Mouse (Mus musculus) forebrain, postnatal 0 days (tissue): ENCODE data around the gene Pip5k1a. TPM values are rescaled to one million over a fixed set of nuclear protein-coding genes. Genes with fewer than 3 reads are reported as not detected.

Source experiments
- ATAC-seq: fragments of 200-750 bp; cut with Nextera tagmentation; 2 replicates; pipeline ENCODE4 v1.8.0; 2017; ENCODE audit warnings: mild to moderate bottlenecking, moderate library complexity
- DNase-seq: peaks from one replicate; pipeline ENCODE4 v3.0.0-alpha.2; 2015
- H3K27ac ChIP-seq: fragments of 300-500 bp; sonication (generic); 2 replicates; pipeline ENCODE4 v1.5.1; 2014; ENCODE audit warnings: low read depth, mild to moderate bottlenecking, antibody characterized with exemption, low read length, moderate library complexity, mixed read lengths
- H3K27me3 ChIP-seq: fragments of 300-500 bp; sonication (generic); 2 replicates; pipeline ENCODE4 v1.6.1; 2014; ENCODE audit warnings: mild to moderate bottlenecking, low read length, mixed read lengths; ENCODE audit not compliant: insufficient read depth
- H3K36me3 ChIP-seq: fragments of 300-500 bp; sonication (generic); 2 replicates; pipeline ENCODE4 v1.6.1; 2014; ENCODE audit warnings: mild to moderate bottlenecking, moderate library complexity; ENCODE audit not compliant: insufficient read depth
- H3K4me1 ChIP-seq: fragments of 300-500 bp; sonication (generic); 2 replicates; pipeline ENCODE4 v1.6.1; 2014; ENCODE audit warnings: antibody characterized with exemption; ENCODE audit not compliant: insufficient read depth
- H3K4me2 ChIP-seq: fragments of 300-500 bp; sonication (generic); 2 replicates; pipeline ENCODE4 v1.6.1; 2014; ENCODE audit warnings: low read depth, mild to moderate bottlenecking, moderate library complexity
- H3K4me3 ChIP-seq: fragments of 300-500 bp; sonication (generic); 2 replicates; pipeline ENCODE4 v1.5.1; 2014; ENCODE audit warnings: low read depth, low read length, mixed read lengths
- H3K9ac ChIP-seq: fragments of 300-500 bp; sonication (generic); 2 replicates; pipeline ENCODE4 v1.6.1; 2014; ENCODE audit warnings: mild to moderate bottlenecking
- H3K9me3 ChIP-seq: fragments of 300-500 bp; sonication (generic); 2 replicates; pipeline ENCODE4 v1.6.1; 2016; ENCODE audit warnings: low read length
- CTCF ChIP-seq: sonication (generic); IDR thresholded peaks from 2 replicates; pipeline ENCODE4 v1.5.1; 2016; ENCODE audit warnings: antibody characterized with exemption, control low read depth, low read depth
- WGBS: fragments of 180-500 bp; shearing (Covaris S2); extraction: QIAGEN DNeasy Blood & Tissue Kit; methylation state at CpG from one replicate; pipeline ENCODE4 v1.1.7; 2014; 5-methylcytosine and 5-hydroxymethylcytosine counted together
- microRNA-seq, 2 experiments: library from miRNA; unstranded; fragments of <30 nt; microRNA quantifications; one replicate each; pipeline ENCODE4; 2016
- polyA plus RNA-seq: library from polyadenylated mRNA; unstranded; fragments of >200 nt; fragmentation: Nextera tagmentation; extraction: Ambion mirVana; gene quantifications from 2 replicates; pipeline ENCODE4 v1.2.1, GENCODE M21; 2015
- total RNA-seq: library from RNA; depleted of rRNA; stranded (reverse); fragments of >200 nt; gene quantifications from 2 replicates; pipeline ENCODE4 v1.2.3, GENCODE M21; 2014; rRNA removed

Pip5k1a gene
- total and polyA plus RNA-seq, 2 experiments from 2014 or later = 14.5 to 22.6 TPM

DNA sequence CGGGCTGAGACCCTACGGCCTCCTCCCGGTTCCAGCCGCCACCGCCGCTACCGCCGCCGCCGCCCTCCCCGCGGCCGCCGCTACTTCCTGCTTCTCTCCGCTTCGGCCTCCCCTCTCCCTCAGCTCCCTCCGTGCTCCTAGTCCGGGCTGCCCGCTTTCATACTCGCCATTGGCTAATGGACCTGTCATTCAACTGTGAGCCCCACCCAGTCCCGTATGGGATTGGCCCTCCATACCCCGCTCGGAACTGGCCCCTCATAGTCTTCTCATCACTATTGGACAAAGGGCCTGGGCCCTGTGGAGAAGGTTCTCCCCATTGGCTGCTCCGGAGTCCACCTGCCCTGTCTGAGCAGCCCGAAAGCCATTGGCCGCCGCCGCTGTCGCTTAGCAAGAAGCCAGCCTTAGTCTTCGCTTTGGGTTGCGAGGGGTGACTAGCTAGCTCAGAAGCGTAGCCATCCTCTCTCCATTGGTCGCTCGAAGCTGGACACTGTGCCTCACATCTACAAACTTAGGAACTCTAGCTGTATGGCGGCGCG, 91.3 kb downstream of the Pip5k1a start, which contains the start of gene Zfp687:
Gene Zfp687, minus strand, starts transcription at position 112 of the 536 bp plus-strand sequence.
- 2% methylated on average over 37 of the region's 37 CpGs for WGBS
- H3K9ac ChIP-seq = peak within 1 kb of the TSS; percentile 76
- H3K36me3 ChIP-seq = peaks cover 15% of the 10 kb centered on the region
- no peak for TF ChIP-seq CTCF
- no peaks in the 10 kb centered on the region for H3K9me3 ChIP-seq
- peak within 1 kb of the TSS; percentile 77 for H3K4me3 ChIP-seq
- peak within 1 kb of the TSS; percentile 99 for H3K4me2 ChIP-seq
- H3K4me1 ChIP-seq = peaks cover 12% of the 10 kb centered on the region
- peak within 1 kb of the TSS; percentile 97 for H3K27ac ChIP-seq
- ATAC-seq (peak; percentile 98), DNase-seq (peak; percentile 99)
- no peaks in the 10 kb centered on the region for H3K27me3 ChIP-seq

GRCm38 (mm10) chr3:95014428-95015151, 92.1 kb downstream of the Pip5k1a start:
- peak overlapping the region; percentile 76 for H3K9ac ChIP-seq
- peaks cover 12% of the 10 kb centered on the region for H3K4me1 ChIP-seq
- peaks cover 22% of the 10 kb centered on the region for H3K36me3 ChIP-seq
- peak overlapping the region; percentile 86 for H3K27ac ChIP-seq
- DNase-seq = peak; percentile 17
- H3K9me3 ChIP-seq = no peaks in the 10 kb centered on the region
- WGBS = under 1% methylated on average over 44 of the region's 44 CpGs
- peak overlapping the region; percentile 99 for H3K4me2 ChIP-seq
- no peaks in the 10 kb centered on the region for H3K27me3 ChIP-seq
- ATAC-seq = no peak; the same call in 1 of the 2 replicates
- TF ChIP-seq CTCF = no peak
- H3K4me3 ChIP-seq = peak overlapping the region; percentile 77

DNA sequence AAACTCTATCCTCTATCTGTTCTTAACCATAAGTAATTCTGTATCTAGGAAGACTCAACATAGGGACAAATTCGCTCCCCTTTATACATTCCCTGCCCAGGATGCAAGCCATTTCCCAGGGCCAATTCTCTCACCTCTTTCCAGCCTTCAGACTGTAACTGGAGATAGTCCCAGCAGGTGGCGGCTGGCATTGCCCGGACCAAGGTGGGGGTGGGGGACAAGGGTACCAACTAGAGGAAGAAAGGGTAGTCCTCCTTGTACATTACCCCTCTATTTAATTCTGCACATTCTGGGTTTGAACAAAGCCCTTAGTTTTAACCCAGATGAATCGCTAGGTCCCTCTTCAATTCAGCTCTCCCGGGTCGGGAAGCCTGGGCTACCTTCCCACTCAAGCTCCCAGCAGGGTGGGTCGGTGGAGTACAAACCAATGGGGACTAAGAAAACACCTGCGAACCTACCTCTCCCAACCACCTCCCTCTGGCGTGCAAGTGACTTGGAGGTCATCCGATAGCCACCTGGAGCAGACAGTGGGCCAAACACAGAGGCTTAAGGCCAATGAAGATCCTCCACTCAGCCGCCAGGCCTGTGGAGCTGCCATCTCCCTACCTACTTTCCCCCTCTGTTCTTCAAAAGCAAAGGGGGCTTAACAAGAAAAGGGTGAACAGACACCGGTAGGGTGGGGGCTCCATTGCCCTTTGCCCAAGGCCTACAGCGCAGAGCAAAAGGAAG, 92.9 kb downstream of the Pip5k1a start:
- peaks cover 29% of the 10 kb centered on the region for H3K36me3 ChIP-seq
- no peak for TF ChIP-seq CTCF
- no peaks in the 10 kb centered on the region for H3K9me3 ChIP-seq
- DNase-seq (no peak), ATAC-seq (no peak)
- peak overlapping the region; percentile 99 for H3K4me2 ChIP-seq
- peaks cover 12% of the 10 kb centered on the region for H3K4me1 ChIP-seq
- 12% methylated on average over 13 of the region's 13 CpGs for WGBS
- peak overlapping the region; percentile 77 for H3K4me3 ChIP-seq
- H3K9ac ChIP-seq = peak overlapping the region; percentile 76
- H3K27ac ChIP-seq = no peak overlapping the region
- no peaks in the 10 kb centered on the region for H3K27me3 ChIP-seq

DNA sequence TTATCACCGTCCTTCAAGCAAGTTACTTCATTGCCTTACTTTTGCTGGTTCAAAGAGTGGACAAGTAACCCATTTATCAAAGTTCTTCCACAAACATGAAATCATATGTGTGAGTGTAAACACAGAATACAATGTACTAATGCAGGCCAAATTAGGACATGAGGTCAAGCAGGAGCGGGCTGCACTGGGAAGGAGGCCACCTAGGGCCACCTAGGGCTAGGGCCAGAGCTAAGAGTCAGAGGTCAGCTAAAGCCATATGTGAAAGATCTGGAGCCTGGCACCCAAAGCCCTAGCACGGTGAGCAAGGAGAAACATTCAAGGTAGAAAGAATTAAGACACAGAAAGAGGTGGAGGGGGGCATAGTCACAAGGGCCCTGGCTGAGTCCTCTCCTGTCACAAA, 93.7 kb downstream of the Pip5k1a start:
- 89% methylated on average over 3 of the region's 3 CpGs for WGBS
- Histone ChIP-seq H3K9ac (no peak overlapping the region), H3K27ac (no peak overlapping the region), H3K4me1 (peaks cover 12% of the 10 kb centered on the region), H3K36me3 (peaks cover 38% of the 10 kb centered on the region), H3K4me3 (no peak overlapping the region), H3K4me2 (no peak overlapping the region), H3K27me3 (no peaks in the 10 kb centered on the region), H3K9me3 (no peaks in the 10 kb centered on the region)
- DNase-seq (no peak), ATAC-seq (no peak)
- no peak for TF ChIP-seq CTCF

GRCm38 (mm10) chr3:95010396-95010795, 96.3 kb downstream of the Pip5k1a start:
- Histone ChIP-seq H3K4me1 (peaks cover 7% of the 10 kb centered on the region), H3K27ac (no peak overlapping the region), H3K36me3 (peaks cover 57% of the 10 kb centered on the region), H3K9me3 (no peaks in the 10 kb centered on the region), H3K9ac (no peak overlapping the region), H3K4me2 (no peak overlapping the region), H3K4me3 (no peak overlapping the region), H3K27me3 (no peaks in the 10 kb centered on the region)
- DNase-seq (no peak), ATAC-seq (no peak)
- WGBS = 88% methylated on average over 7 of the region's 7 CpGs
- TF ChIP-seq CTCF = no peak

Small RNAs within 50 kb of the gene (microRNA-seq; reads per million reads assigned to microRNA genes)
- gene Mir8099-1 = 0 reads per million in 2 experiments

Other genes with a start within 250 kb of the Pip5k1a start
- gene Psmb4, start 220.0 kb downstream of the Pip5k1a start, total RNA-seq = 341 and 498 TPM in 2 replicates
- 367 and 417 TPM in 2 replicates for gene Psmb4, start 220.0 kb downstream of the Pip5k1a start, polyA plus RNA-seq
- gene Selenbp1, start 173.9 kb downstream of the Pip5k1a start, total RNA-seq = 10.2 and 16.6 TPM in 2 replicates
- 11.6 and 11.9 TPM in 2 replicates for gene Selenbp1, start 173.9 kb downstream of the Pip5k1a start, polyA plus RNA-seq
- 14.8 and 18.7 TPM in 2 replicates for gene Rfx5, start 152.9 kb downstream of the Pip5k1a start, total RNA-seq
- gene Rfx5, start 152.9 kb downstream of the Pip5k1a start, polyA plus RNA-seq = 3.5 and 4.1 TPM in 2 replicates
- gene Pi4kb, start 132.2 kb downstream of the Pip5k1a start, total RNA-seq = 69.9 and 79.8 TPM in 2 replicates
- 24.6 and 25.5 TPM in 2 replicates for gene Pi4kb, start 132.2 kb downstream of the Pip5k1a start, polyA plus RNA-seq
- 20.3 and 23.1 TPM in 2 replicates for gene Zfp687, start 91.5 kb downstream of the Pip5k1a start, total RNA-seq
- 9.8 and 13.1 TPM in 2 replicates for gene Zfp687, start 91.5 kb downstream of the Pip5k1a start, polyA plus RNA-seq
- 203 and 255 TPM in 2 replicates for gene Psmd4, start 64.3 kb downstream of the Pip5k1a start, total RNA-seq
- 278 and 279 TPM in 2 replicates for gene Psmd4, start 64.3 kb downstream of the Pip5k1a start, polyA plus RNA-seq
- 88.6 and 92.8 TPM in 2 replicates for gene Vps72, start 4.1 kb upstream of the Pip5k1a start, total RNA-seq
- 164 and 191 TPM in 2 replicates for gene Vps72, start 4.1 kb upstream of the Pip5k1a start, polyA plus RNA-seq
- 0.24 and 1.5 TPM in 2 replicates for gene Tmod4, start 17.5 kb upstream of the Pip5k1a start, total RNA-seq
- gene Tmod4, start 17.5 kb upstream of the Pip5k1a start, polyA plus RNA-seq = 0.39 and 0.62 TPM in 2 replicates
- gene Scnm1, start 27.1 kb upstream of the Pip5k1a start, total RNA-seq = 47.6 and 52.7 TPM in 2 replicates
- 83.3 and 88.9 TPM in 2 replicates for gene Scnm1, start 27.1 kb upstream of the Pip5k1a start, polyA plus RNA-seq
- 38.7 and 39.2 TPM in 2 replicates for gene Lysmd1, start 27.2 kb upstream of the Pip5k1a start, total RNA-seq
- 39.7 and 45.8 TPM in 2 replicates for gene Lysmd1, start 27.2 kb upstream of the Pip5k1a start, polyA plus RNA-seq
- 1.2 and 1.3 TPM in 2 replicates for gene Tnfaip8l2, start 35.4 kb upstream of the Pip5k1a start, total RNA-seq
- 1.8 and 3.3 TPM in 2 replicates for gene Tnfaip8l2, start 35.4 kb upstream of the Pip5k1a start, polyA plus RNA-seq
- 75.2 and 94.1 TPM in 2 replicates for gene Sema6c, start 53.5 kb upstream of the Pip5k1a start, total RNA-seq
- 24.2 and 28.4 TPM in 2 replicates for gene Sema6c, start 53.5 kb upstream of the Pip5k1a start, polyA plus RNA-seq
- 6.1 and 9.9 TPM in 2 replicates for gene Gabpb2, start 111.0 kb upstream of the Pip5k1a start, total RNA-seq
- 0.54 and 1.5 TPM in 2 replicates for gene Gabpb2, start 111.0 kb upstream of the Pip5k1a start, polyA plus RNA-seq
- gene Cdc42se1, start 121.8 kb upstream of the Pip5k1a start, total RNA-seq = 55.7 and 68.0 TPM in 2 replicates
- 54.2 and 54.9 TPM in 2 replicates for gene Cdc42se1, start 121.8 kb upstream of the Pip5k1a start, polyA plus RNA-seq
- gene Mllt11, start 125.2 kb upstream of the Pip5k1a start, total RNA-seq = 207 and 235 TPM in 2 replicates
- gene Mllt11, start 125.2 kb upstream of the Pip5k1a start, polyA plus RNA-seq = 578 and 712 TPM in 2 replicates
- gene Gm128, start 134.7 kb upstream of the Pip5k1a start, total RNA-seq = 0.29 TPM in 1 of 2 replicates, not detected in the other
- gene Gm128, start 134.7 kb upstream of the Pip5k1a start, polyA plus RNA-seq = 0.11 and 0.28 TPM in 2 replicates
- 0.23 and 0.33 TPM in 2 replicates for gene Bnipl, start 144.3 kb upstream of the Pip5k1a start, total RNA-seq
- gene Bnipl, start 144.3 kb upstream of the Pip5k1a start, polyA plus RNA-seq = not detected in 2 replicates
- 29.5 and 35.4 TPM in 2 replicates for gene Mindy1, start 174.4 kb upstream of the Pip5k1a start, total RNA-seq
- gene Mindy1, start 174.4 kb upstream of the Pip5k1a start, polyA plus RNA-seq = 33.6 and 38.9 TPM in 2 replicates
- gene Prune1, start 175.1 kb upstream of the Pip5k1a start, total RNA-seq = 47.2 and 59.0 TPM in 2 replicates
- 51.4 and 60.4 TPM in 2 replicates for gene Prune1, start 175.1 kb upstream of the Pip5k1a start, polyA plus RNA-seq
- 0.14 and 0.54 TPM in 2 replicates for gene Anxa9, start 200.2 kb upstream of the Pip5k1a start, total RNA-seq
- 0.24 and 0.40 TPM in 2 replicates for gene Anxa9, start 200.2 kb upstream of the Pip5k1a start, polyA plus RNA-seq
- gene Cers2, start 207.9 kb upstream of the Pip5k1a start, total RNA-seq = 59.4 and 72.6 TPM in 2 replicates
- 68.6 and 77.9 TPM in 2 replicates for gene Cers2, start 207.9 kb upstream of the Pip5k1a start, polyA plus RNA-seq